Comparison of ENCODE assay signal across 8 mouse cellular contexts in the genomic region with DNA sequence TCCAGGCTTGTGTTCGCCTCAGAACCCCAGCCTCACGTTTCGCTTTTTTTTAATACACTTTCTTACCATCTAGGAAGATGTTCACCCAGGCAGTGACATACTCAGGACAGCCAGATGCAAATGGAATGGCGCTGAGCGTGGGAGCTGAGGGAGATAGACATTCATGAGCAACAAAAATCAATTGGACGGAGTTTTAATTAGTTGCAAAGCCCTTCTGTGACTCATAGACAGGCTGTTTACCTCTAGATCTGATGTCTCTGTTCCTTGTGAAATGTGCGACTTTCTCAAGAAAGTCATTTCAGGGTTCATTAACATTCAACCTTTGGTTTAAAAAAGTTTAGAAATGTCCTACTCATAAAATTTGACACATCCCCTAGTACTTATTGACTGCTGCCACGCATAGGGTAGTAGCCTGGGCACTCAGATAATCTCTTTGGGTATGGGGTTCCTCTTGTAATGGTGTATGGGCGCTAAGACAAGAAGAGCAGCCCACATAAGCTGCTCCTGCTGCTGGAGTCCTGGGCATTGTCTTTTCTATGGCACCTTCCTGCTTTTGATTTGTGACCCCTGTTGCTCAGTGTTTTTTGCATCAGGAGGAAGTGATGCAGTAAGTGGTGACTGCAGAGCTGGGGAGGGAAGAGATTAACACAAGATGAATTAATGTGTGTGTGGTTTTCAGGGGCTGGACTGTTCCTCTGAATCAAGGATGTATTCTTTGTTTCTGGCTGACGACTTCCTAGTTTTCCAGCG. TPM values are rescaled to one million over a fixed set of nuclear protein-coding genes. Genes with fewer than 3 reads are reported as not detected.
DNase-seq lines count a peak whose midpoint lies in the region; ATAC-seq and TF ChIP-seq lines count a peak whose summit lies in the region.

No protein-coding gene starts in this region.

- no peaks in the 10 kb centered on the region for H3K9me3 ChIP-seq in embryonic facial prominence, embryonic 15.5 days (replicated peaks)

- H3K4me1 ChIP-seq in heart, adult 2 months (ENCODE audit: control insufficient read depth, insufficient read depth, low read length), result peaks cover 24% of the 10 kb centered on the region
- H3K4me1 ChIP-seq in embryonic facial prominence, embryonic 15.5 days, result peaks cover 37% of the 10 kb centered on the region

- H3K4me3 ChIP-seq in heart, adult 2 months, result no peak overlapping the region
- no peak overlapping the region for H3K4me3 ChIP-seq in embryonic facial prominence, embryonic 15.5 days (replicated peaks)

- intact Hi-C loops in heart, adult 2 months (cut with DNase I), result loop anchor here (5.0 kb wide), 2 partner anchors 115 to 170 kb away; a partner anchor contains a TSS
- intact Hi-C loops in heart, postnatal 14 days (cut with DNase I), result loop anchor here (5.0 kb wide), 1 partner anchor 120 kb away; no protein-coding TSS in a partner anchor

- no peak for TF ChIP-seq EP300 in heart, adult 2 months (IDR thresholded peaks at IDR 0.05; ENCODE audit: insufficient read depth, low read depth, low read length)

- TF ChIP-seq CTCF in heart, adult 2 months (IDR thresholded peaks at IDR 0.05), result no peak

- peaks cover 32% of the 10 kb centered on the region for H3K36me3 ChIP-seq in heart, adult 2 months (ENCODE audit: control insufficient read depth, insufficient read depth, low read length)
- H3K36me3 ChIP-seq in embryonic facial prominence, embryonic 15.5 days, result no peaks in the 10 kb centered on the region

- peaks cover 4% of the 10 kb centered on the region for H3K79me2 ChIP-seq in heart, adult 2 months (replicated peaks; ENCODE audit: control insufficient read depth, insufficient read depth, low read length)

- TF ChIP-seq POLR2A in heart, adult 2 months (IDR thresholded peaks at IDR 0.05; ENCODE audit: insufficient read depth, low read depth, low read length), result no peak

- WGBS in heart, adult 2 months, result 59% methylated on average over 11 of the region's 11 CpGs
- 62% methylated on average over 11 of the region's 11 CpGs for WGBS in embryonic facial prominence, embryonic 15.5 days

- H3K27ac ChIP-seq in heart, adult 2 months, result peak overlapping the region; percentile 53
- H3K27ac ChIP-seq in embryonic facial prominence, embryonic 15.5 days (replicated peaks), result peak overlapping the region; percentile 2; the same call in 1 of the 2 replicates

- no peaks in the 10 kb centered on the region for H3K27me3 ChIP-seq in heart, adult 2 months (ENCODE audit: control insufficient read depth, insufficient read depth, low read length)
- no peaks in the 10 kb centered on the region for H3K27me3 ChIP-seq in embryonic facial prominence, embryonic 15.5 days

- no peak for DNase-seq in heart, adult 2 months
- DNase-seq in heart, postnatal 14 days, result no peak
- DNase-seq in B cell, adult 2 months, result peak; percentile 6 to 16
- DNase-seq in lung, postnatal 10 days, result peak; percentile 26
- no peak for DNase-seq in gastrocnemius, postnatal 4 days (ENCODE audit: low spot score in 2 of 2)
- DNase-seq in right cerebral cortex, postnatal 14 days, result no peak
- DNase-seq in retina, embryonic 14.5 days (ENCODE audit: low spot score), result no peak

- H3K9ac ChIP-seq in heart, adult 2 months (ENCODE audit: low read depth, low read length), result no peak overlapping the region; the same call in 1 of the 2 replicates
- no peak overlapping the region for H3K9ac ChIP-seq in embryonic facial prominence, embryonic 15.5 days

- no peak overlapping the region for H3K4me2 ChIP-seq in embryonic facial prominence, embryonic 15.5 days (replicated peaks)

- ATAC-seq in embryonic facial prominence, embryonic 15.5 days (ENCODE audit: insufficient number of reproducible peaks, low FRiP score, low TSS enrichment, low read depth), result no peak

RNA-seq across cellular contexts. Expression of a gene that starts 46.8 kb away (rescaled TPM):
- 10 to 100 TPM; 50.6 to 55.4 TPM for total RNA-seq in heart, adult 2 months (2021)
- 28.2 and 42.9 TPM in 2 replicates for polyA plus RNA-seq in heart, adult 2 months (2012; rRNA removed)
- 10 to 100 TPM; 44.9 to 45.3 TPM for total RNA-seq in heart, postnatal 14 days (2021)
- 7.2 and 8.6 TPM in 2 replicates for polyA plus RNA-seq in embryonic facial prominence, embryonic 15.5 days (2015; fragmentation: Nextera tagmentation; extraction: Ambion mirVana)
- 10 to 100 TPM; 21.1 to 26.8 TPM for total RNA-seq in gastrocnemius, postnatal 4 days (2021)

Comparison
In these comparisons a context has a peak if more than half of its experiments do, and no peak if none do; other contexts are left out.
1. DNase-seq: peak in B cell, adult 2 months (2 of 2) and lung, postnatal 10 days (single experiment); none in heart, adult 2 months (0 of 2), heart, postnatal 14 days (0 of 2), gastrocnemius, postnatal 4 days (0 of 2), right cerebral cortex, postnatal 14 days (single experiment) and retina, embryonic 14.5 days (single experiment).